Mouse (Mus musculus): ENCODE results near the gene Epn1. TPM values are rescaled to one million over a fixed set of nuclear protein-coding genes. Genes with fewer than 3 reads are reported as not detected.

Epn1 gene
- total RNA-seq, 2 experiments from 2014 or later: 74.6 to 76.4 TPM

DNA sequence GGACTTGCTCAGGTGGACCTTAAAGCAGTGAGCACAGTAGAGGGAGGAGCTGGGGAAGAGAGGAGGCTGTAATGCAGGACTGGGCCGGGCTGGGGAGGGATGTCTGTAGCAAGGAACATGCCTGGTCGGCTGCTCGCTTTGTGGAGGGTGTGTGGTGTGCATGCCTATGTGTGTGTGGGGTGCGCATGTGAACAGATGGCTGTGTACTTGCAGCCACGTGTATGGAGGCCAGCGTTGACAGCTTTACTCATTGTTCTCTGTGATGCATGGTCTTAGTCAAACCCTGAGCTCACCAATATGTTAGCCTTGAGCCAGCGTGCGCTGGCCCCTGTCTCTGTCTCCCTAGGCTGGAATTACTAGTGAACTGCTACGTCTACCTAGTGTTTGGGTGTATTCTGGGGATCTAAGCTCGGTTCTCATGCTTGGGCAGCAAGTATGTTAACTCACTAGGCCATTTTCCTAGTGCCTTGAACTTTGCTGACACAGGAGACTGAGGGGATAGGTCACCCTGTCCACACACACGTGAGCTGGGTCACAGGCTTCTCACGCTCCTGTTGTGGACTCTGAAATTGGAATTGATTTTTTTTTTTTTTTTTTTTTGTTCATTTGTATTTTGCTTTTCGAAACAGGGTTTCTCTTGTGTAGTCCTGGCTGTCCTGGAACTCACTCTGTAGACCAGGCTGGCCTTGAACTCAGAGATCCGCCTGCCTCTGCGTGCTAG, 11.1 kb downstream of the Epn1 start:
- ATAC-seq (ENCODE audit: poor library complexity, severe bottlenecking): no peak

DNA sequence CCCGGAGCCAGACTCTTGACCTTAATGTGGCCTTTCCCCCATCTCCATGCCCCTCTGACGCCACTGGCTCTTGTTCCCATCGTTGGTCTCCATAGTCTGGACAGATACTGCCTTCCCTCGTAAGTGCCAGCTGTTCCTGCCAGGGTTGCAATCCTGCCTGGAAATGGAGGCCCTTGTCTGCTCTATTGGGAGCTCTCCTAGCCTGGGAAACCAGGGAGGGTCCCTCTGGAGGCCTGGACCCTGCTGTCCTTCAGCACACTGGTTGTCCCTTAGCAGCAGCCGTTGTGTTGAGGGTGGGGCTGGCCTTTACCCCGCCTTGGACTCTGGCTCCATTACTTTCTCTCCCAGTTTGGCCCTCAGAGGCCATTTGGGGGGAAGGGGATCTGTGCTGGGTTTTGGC, 12.3 kb downstream of the Epn1 start:
- no peak for ATAC-seq (ENCODE audit: poor library complexity, severe bottlenecking)

DNA sequence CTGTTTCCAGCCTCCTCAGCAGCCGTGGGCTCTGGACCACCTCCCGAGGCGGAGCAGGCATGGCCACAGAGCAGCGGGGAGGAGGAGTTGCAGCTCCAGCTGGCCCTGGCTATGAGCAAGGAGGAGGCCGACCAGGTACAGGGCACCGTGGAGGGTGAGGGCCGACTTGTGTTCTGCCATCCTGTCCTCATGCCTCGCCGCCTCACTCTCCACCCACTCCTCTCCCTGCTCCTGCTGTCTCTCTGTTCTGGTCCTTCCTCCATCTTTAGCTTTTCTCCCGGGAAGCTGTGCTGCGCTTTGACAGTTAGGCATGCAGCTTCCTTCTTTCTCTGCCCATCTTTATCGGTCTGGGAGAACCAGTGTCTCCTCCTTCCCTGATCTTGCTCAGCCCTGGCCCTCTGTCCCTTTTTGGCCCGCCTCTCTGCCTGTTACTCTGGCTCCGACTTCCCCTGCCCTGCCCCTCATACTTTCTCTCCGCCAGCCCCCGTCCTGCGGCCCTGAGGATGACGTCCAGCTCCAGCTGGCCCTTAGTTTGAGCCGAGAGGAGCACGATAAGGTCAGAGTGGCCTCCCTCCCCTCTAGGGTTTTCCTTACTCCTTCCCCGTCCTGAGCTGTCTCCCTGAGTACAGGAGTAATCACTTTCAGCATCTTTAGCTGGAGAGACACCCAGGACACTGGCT, 12.9 kb downstream of the Epn1 start:
- ATAC-seq (ENCODE audit: poor library complexity, severe bottlenecking): no peak

DNA sequence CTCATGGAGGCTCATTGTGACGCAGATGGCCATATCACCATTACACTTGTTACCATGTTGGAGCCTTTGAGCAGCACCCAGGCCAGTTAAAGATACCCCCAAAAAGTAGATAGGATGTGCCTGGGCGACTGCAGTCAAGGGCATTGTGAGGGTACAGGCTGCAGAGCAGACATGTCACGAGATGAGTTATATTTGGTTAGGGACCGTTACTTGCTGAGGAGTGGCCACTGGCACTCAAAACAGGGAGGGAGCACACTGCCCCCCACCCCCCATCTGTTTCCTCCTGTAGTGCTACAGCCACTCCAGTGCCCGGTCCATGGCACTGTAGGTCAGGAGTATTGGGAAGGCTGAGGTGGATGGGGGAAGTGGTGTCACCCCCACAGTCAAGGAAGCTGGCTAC, 18.7 kb downstream of the Epn1 start:
- no peak for ATAC-seq (ENCODE audit: poor library complexity, severe bottlenecking)

DNA sequence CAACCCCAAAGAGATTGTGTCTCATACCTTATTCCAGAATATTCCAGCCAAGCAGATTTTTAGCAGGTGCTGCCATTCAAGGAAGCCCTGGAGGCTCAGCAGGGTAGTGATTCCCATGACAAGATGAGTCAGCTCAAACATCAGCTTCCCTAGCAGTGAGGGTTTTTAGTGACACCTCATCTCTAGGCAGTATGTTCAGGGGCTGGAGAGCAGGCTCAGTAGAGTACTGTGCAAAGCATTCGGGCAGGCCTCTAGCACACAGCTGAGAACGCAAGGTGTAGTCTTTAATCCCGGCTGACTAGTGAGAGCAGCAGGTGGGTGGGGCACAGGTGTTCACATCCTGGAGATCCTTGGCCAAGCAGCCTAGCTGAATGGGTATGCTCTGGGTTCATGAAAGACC, 19.8 kb downstream of the Epn1 start:
- no peak for ATAC-seq (ENCODE audit: poor library complexity, severe bottlenecking)

DNA sequence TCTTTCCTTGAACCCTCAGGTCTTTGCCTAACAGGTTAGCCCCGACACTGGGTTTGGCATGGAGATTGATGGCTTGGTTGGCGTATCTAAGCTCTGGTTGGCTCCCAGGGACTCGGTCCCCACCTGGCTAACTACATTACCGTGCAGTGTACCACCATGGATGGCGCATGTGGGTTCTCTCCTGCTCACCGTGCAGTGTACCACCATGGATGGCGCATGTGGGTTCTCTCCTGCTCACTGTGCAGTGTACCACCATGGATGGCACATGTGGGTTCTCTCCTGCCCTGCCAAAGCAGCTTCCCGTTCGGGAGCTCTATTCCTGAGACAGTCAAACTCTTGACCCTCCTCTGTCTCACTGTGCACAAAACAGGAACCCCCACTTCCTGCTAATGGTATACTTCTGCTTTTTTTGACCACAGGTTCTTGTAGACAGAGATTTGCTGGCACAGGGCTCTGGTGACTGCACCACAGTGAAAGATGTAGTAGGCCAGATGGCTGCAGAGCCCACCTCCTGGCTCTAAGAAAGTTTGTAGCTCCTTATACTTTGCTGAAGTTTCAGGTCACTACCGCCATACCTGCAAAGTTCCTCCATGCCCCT, 21.1 kb downstream of the Epn1 start:
- ATAC-seq (ENCODE audit: poor library complexity, severe bottlenecking): peak; percentile 95

DNA sequence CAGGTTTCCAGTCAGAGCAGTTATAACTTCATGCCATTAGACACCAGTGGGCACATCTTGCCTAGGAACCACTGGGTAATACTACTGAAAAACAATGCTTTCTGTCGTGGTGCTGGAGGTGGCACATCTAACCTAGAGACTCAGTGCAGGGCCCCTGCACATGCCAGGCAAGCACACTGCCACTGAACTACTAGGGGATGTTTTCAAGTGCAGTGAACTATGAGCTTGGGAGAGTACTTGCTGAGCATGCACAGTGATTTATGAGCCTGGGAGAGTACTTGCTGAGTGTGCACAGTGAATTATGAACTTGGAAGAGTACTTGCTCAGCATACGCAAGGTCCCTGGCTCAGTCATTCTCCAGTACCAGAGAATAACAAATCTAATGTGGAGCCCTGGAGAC, 22.5 kb downstream of the Epn1 start:
- no peak for ATAC-seq (ENCODE audit: poor library complexity, severe bottlenecking)

DNA sequence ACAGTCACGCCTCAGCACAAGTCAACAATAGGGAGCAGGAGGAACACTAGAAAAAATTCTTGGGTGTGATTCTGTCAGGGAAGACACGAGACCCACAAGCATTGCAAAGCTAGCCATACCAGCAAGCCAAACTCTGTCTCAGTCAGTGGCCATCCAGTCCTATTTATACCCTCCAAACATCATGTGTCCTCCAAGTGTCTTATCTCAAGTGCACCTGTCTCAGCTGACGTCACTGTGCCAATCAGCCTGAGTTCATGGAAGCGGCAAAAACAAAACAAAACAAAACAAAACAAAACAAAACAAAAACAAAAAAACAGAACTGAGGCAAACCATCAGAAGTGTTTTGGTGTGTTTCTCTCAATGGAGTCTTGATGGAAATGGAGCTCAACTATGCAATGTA, 28.2 kb downstream of the Epn1 start:
- ATAC-seq (ENCODE audit: poor library complexity, severe bottlenecking): no peak

DNA sequence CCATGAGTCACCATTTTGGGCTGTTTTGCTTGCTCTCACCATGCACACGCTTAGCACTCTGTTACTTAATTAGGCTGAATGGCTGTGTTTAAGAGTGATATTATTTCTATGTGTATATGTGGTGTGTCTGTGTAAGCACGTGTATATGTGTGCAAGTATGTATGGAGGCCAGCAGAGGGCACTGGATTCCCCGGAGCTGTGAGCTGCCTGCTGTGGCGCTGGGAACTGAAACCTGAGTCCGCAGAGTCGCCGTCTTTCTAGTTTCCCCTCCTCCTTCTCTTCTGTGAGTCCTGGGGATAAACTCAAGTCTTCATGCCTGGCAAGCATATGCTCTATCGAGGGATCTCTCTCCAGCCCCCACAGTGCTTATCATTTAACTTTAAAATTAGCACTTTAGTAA, 29.3 kb downstream of the Epn1 start:
- no peak for ATAC-seq (ENCODE audit: poor library complexity, severe bottlenecking)

DNA sequence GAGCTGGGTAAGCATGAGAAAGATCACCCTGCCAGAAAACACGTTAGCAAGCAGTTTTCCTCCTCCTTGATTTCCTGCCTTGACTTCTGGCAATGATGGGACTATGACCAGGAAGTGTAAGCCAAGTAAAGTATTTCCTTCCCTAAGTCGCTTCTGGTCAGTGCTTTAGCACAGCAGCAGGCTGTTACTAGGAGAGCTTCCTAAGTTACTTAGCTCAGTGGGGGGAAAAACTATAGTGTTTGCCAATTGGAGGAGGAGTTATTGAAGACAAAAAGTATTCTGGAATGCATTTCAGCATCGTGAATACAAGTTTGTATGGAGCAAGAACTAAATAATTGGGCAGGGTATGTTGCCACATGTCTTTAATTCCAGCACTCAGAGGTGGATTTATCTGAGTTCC, 32.7 kb downstream of the Epn1 start:
- ATAC-seq (ENCODE audit: poor library complexity, severe bottlenecking): no peak

DNA sequence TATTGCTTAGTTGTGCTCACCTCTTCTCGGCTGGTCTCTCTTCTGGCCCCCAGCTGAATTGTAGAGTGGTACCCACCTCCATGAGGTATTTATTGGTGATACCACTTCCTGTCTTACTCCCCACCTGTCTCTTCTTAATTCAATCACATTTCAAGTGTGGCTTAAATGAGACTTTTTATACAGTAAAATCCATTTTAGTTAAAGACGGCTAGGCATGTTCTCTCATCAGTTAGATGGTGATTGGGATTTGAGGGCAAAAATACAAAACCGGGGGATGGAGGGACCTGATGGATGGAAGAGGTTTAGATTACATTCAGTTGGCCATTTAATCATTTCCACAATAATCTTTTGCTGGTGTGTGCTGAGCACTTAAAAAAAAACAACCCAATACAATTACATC, 36.8 kb downstream of the Epn1 start, which contains the start of gene Rfpl4:
Gene Rfpl4 (minus strand): TSS at position 101 of the 400 bp plus-strand sequence.
- ATAC-seq (ENCODE audit: poor library complexity, severe bottlenecking): no peak

DNA sequence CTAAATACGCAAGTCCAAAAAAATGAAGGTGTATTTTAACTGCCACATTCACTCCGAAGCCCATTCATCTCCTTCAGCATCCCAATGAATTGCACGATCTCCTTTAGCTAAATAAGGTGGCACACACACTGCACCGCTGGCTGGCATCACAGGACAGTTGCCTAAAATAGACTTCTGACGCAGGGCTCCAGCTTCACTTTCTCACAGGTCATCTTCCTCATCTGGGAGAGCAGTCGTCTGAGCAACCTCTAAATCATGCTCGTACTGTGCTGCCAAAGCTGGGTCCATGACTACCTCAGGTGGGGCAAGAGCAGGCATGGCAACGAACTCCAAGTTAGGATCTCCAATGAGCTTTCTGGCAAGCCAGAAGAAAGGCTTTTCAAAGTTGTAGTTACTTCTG, 45.0 kb downstream of the Epn1 start:
- ATAC-seq (ENCODE audit: poor library complexity, severe bottlenecking): no peak

DNA sequence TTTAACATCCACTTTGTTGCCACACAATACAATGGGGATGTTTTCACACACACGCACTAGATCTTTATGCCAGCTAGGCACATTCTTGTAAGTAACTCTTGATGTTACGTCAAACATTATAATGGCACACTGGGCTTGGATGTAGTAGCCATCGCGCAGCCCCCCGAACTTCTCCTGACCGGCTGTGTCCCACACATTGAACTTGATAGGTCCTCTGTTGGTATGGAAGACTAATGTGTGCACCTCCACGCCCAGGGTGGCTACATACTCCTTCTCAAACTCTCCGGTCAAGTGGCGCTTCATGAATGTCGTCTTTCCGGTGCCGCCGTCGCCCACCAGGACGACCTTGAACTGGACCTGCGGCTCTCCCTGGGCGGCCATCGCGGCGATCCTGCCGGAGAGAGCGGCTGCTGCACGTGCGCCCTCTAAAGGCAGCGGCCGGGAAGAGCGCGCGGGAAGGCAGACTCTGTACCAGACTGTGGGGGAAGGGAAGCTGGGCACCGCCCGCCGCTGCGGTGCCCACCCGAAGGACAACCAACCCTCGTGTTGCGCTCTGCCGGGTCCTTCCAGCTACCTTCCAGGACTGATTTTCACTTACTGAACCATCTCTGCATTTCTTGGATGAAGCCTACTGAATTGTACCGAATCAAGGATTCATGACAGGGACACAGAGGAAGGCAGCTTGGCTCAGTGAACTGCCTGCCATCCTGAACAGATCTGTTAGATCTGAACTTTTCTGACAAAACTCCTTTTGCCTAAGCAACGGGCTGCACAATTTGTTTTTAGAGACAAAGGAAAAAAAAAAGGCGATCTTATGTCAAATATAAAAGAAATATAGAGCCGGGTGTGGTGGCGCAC, 45.7 kb downstream of the Epn1 start, which contains the start of gene Rasl2-9:
Gene Rasl2-9 (minus strand): TSS at position 402 of the 858 bp plus-strand sequence.
- ATAC-seq (ENCODE audit: poor library complexity, severe bottlenecking): peak; percentile 100

Other genes with a start within 250 kb of the Epn1 start
- gene Shisa7, start 235.5 kb upstream of the Epn1 start, total RNA-seq (2015): not detected in 2 replicates
- gene Shisa7, start 235.5 kb upstream of the Epn1 start, total RNA-seq (2017): not detected in 2 replicates
- gene Isoc2b, start 210.0 kb upstream of the Epn1 start, total RNA-seq (2015): 6.5 and 9.2 TPM in 2 replicates
- gene Isoc2b, start 210.0 kb upstream of the Epn1 start, total RNA-seq (2017): 70.2 and 91.2 TPM in 2 replicates
- 2.3 and 3.0 TPM in 2 replicates for gene Isoc2a, start 203.1 kb upstream of the Epn1 start, total RNA-seq (2015)
- 5.0 TPM in 2 replicates for gene Isoc2a, start 203.1 kb upstream of the Epn1 start, total RNA-seq (2017)
- gene Gm36210, start 173.7 kb upstream of the Epn1 start, total RNA-seq (2015): not detected in 2 replicates
- gene Gm36210, start 173.7 kb upstream of the Epn1 start, total RNA-seq (2017): not detected in 2 replicates
- 6.7 and 7.3 TPM in 2 replicates for gene Zfp628, start 165.0 kb upstream of the Epn1 start, total RNA-seq (2015)
- gene Zfp628, start 165.0 kb upstream of the Epn1 start, total RNA-seq (2017): 1.9 and 3.0 TPM in 2 replicates
- gene Nat14, start 158.2 kb upstream of the Epn1 start, total RNA-seq (2015): 0.13 and 0.82 TPM in 2 replicates
- 0.11 and 1.1 TPM in 2 replicates for gene Nat14, start 158.2 kb upstream of the Epn1 start, total RNA-seq (2017)
- not detected in 2 replicates for gene Ssc5d, start 154.4 kb upstream of the Epn1 start, total RNA-seq (2015)
- 0.04 TPM in 1 of 2 replicates, not detected in the other for gene Ssc5d, start 154.4 kb upstream of the Epn1 start, total RNA-seq (2017)
- gene Sbk2, start 115.8 kb upstream of the Epn1 start, total RNA-seq (2015): not detected in 2 replicates
- gene Sbk2, start 115.8 kb upstream of the Epn1 start, total RNA-seq (2017): not detected in 2 replicates
- gene Sbk3, start 109.1 kb upstream of the Epn1 start, total RNA-seq (2015): 0.09 TPM in 1 of 2 replicates, not detected in the other
- not detected in 2 replicates for gene Sbk3, start 109.1 kb upstream of the Epn1 start, total RNA-seq (2017)
- gene Zfp579, start 84.1 kb upstream of the Epn1 start, total RNA-seq (2015): 5.7 and 14.9 TPM in 2 replicates
- 0.81 and 0.89 TPM in 2 replicates for gene Zfp579, start 84.1 kb upstream of the Epn1 start, total RNA-seq (2017)
- gene Zfp524, start 65.8 kb upstream of the Epn1 start, total RNA-seq (2015): 24.8 and 26.2 TPM in 2 replicates
- gene Zfp524, start 65.8 kb upstream of the Epn1 start, total RNA-seq (2017): 13.5 and 13.9 TPM in 2 replicates
- 19.2 and 20.6 TPM in 2 replicates for gene Fiz1, start 65.5 kb upstream of the Epn1 start, total RNA-seq (2015)
- gene Fiz1, start 65.5 kb upstream of the Epn1 start, total RNA-seq (2017): 9.3 and 12.1 TPM in 2 replicates
- 0.30 TPM in 1 of 2 replicates, not detected in the other for gene Gm44973, start 64.7 kb upstream of the Epn1 start, total RNA-seq (2015)
- gene Gm44973, start 64.7 kb upstream of the Epn1 start, total RNA-seq (2017): not detected in 2 replicates
- 11.9 and 12.0 TPM in 2 replicates for gene Zfp865, start 59.9 kb upstream of the Epn1 start, total RNA-seq (2015)
- 13.6 and 14.4 TPM in 2 replicates for gene Zfp865, start 59.9 kb upstream of the Epn1 start, total RNA-seq (2017)
- 0.13 and 0.48 TPM in 2 replicates for gene Ccdc106, start 59.7 kb upstream of the Epn1 start, total RNA-seq (2015)
- gene Ccdc106, start 59.7 kb upstream of the Epn1 start, total RNA-seq (2017): 2.1 TPM in 1 of 2 replicates, not detected in the other
- 0.62 TPM in 1 of 2 replicates, not detected in the other for gene 4632433K11Rik, start 46.1 kb upstream of the Epn1 start, total RNA-seq (2015)
- gene 4632433K11Rik, start 46.1 kb upstream of the Epn1 start, total RNA-seq (2017): 0.81 TPM in 1 of 2 replicates, not detected in the other
- 2.5 and 3.2 TPM in 2 replicates for gene Zfp784, start 41.8 kb upstream of the Epn1 start, total RNA-seq (2015)
- gene Zfp784, start 41.8 kb upstream of the Epn1 start, total RNA-seq (2017): 1.7 TPM in 2 replicates
- gene Zfp580, start 28.7 kb upstream of the Epn1 start, total RNA-seq (2015): 0.25 and 1.6 TPM in 2 replicates
- gene Zfp580, start 28.7 kb upstream of the Epn1 start, total RNA-seq (2017): not detected in 2 replicates
- gene U2af2, start 18.1 kb upstream of the Epn1 start, total RNA-seq (2015): 68.6 and 71.0 TPM in 2 replicates
- gene U2af2, start 18.1 kb upstream of the Epn1 start, total RNA-seq (2017): 153 and 170 TPM in 2 replicates
- not detected in 2 replicates for gene Rfpl4, start 36.7 kb downstream of the Epn1 start, total RNA-seq (2015)
- not detected in 2 replicates for gene Rfpl4, start 36.7 kb downstream of the Epn1 start, total RNA-seq (2017)
- gene Rasl2-9, start 45.7 kb downstream of the Epn1 start, total RNA-seq (2015): 1.9 and 2.4 TPM in 2 replicates
- gene Rasl2-9, start 45.7 kb downstream of the Epn1 start, total RNA-seq (2017): 1.2 TPM in 1 of 2 replicates, not detected in the other
- not detected in 2 replicates for gene Vmn1r55, start 69.4 kb downstream of the Epn1 start, total RNA-seq (2015)
- not detected in 2 replicates for gene Vmn1r55, start 69.4 kb downstream of the Epn1 start, total RNA-seq (2017)
- not detected in 2 replicates for gene Vmn1r56, start 116.5 kb downstream of the Epn1 start, total RNA-seq (2015)
- not detected in 2 replicates for gene Vmn1r56, start 116.5 kb downstream of the Epn1 start, total RNA-seq (2017)
- not detected in 2 replicates for gene Vmn1r57, start 138.3 kb downstream of the Epn1 start, total RNA-seq (2015)
- not detected in 2 replicates for gene Vmn1r57, start 138.3 kb downstream of the Epn1 start, total RNA-seq (2017)